Mouse (Mus musculus) MEL (cell line): ENCODE measurements around the gene Hoxd11.

Source experiments
- CTCF ChIP-seq, 3 experiments: IDR thresholded peaks in 2 of 3; conservative IDR thresholded peaks in 1 of 3; 2 replicates each; pipeline ENCODE4 v1.5.1; 2011 to 2012; ENCODE audit warnings: low read length in 3 of 3, low read depth in 2 of 3, mild to moderate bottlenecking in 2 of 3, improper control_type of control experiment in 1 of 3, inconsistent platforms in 1 of 3, mixed read lengths in 1 of 3, moderate library complexity in 1 of 3; ENCODE audit not compliant: control insufficient read depth in 1 of 3, insufficient read depth in 1 of 3, poor library complexity in 1 of 3, severe bottlenecking in 1 of 3
- EP300 ChIP-seq, 2 experiments: IDR thresholded peaks; 2 replicates each; pipeline ENCODE4 v1.6.1; 2011; ENCODE audit warnings: improper control_type of control experiment in 2 of 2, low read length in 2 of 2, low read depth in 1 of 2, mild to moderate bottlenecking in 1 of 2
- MAFK ChIP-seq: IDR thresholded peaks from 2 replicates; pipeline ENCODE4 v1.6.1; 2011; ENCODE audit warnings: low read depth, mild to moderate bottlenecking, low read length, improper control_type of control experiment, borderline replicate concordance
- POLR2AphosphoS5 ChIP-seq: IDR thresholded peaks from 2 replicates; pipeline ENCODE4 v1.6.1; 2012; ENCODE audit warnings: low read depth, borderline replicate concordance, mild to moderate bottlenecking, inconsistent platforms, low read length, moderate library complexity, mixed read lengths

DNA sequence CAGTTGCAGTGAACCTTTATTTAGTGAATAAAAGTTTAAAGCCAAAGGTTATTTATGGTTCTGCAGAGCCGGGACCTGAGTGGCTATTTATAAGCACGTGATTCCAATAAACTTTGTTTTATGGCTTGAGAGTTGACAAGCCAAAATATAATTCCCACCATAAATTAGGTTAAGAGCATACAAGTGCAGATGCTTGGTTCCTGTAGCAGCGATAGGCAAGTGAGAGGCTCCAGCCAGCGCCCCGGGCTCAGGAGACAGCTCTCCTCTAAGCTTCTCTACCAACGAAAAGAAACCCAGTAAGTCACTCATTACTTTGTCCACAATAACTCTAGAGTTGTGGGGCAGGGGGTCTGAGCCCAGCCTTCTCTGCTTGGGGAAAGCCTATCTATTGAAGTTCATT, 42.5 kb downstream of the Hoxd11 start:
- TF ChIP-seq MAFK: no peak
- TF ChIP-seq EP300 (IDR thresholded peaks at IDR 0.05; ENCODE audit: low read depth in 1 of 2, low read length in 2 of 2): no peak
- TF ChIP-seq CTCF (IDR thresholded peaks at IDR 0.05 in 2 of 3, conservative IDR thresholded peaks at IDR 0.05 in 1 of 3; ENCODE audit: control insufficient read depth in 1 of 3, insufficient read depth in 1 of 3, low read depth in 2 of 3, low read length in 3 of 3, poor library complexity in 1 of 3, severe bottlenecking in 1 of 3): no peak
- no peak for TF ChIP-seq POLR2AphosphoS5
